Mouse (Mus musculus) lung, postnatal 0 days (tissue): ENCODE results near the gene Mpzl2. TPM values are rescaled to one million over a fixed set of nuclear protein-coding genes. Genes with fewer than 3 reads are reported as not detected.

Experiments used
- ATAC-seq: fragments of 200-750 bp; cut with Nextera tagmentation; 2 replicates; pipeline ENCODE4 v1.8.0; 2017; ENCODE audit warnings: moderate library complexity
- DNase-seq: peaks from one replicate; pipeline ENCODE4 v3.0.0-alpha.2; 2016; ENCODE audit warnings: low spot score
- H3K27ac ChIP-seq: fragments of 300-500 bp; sonication (generic); 2 replicates; pipeline ENCODE4 v1.5.1; 2014; ENCODE audit warnings: antibody characterized with exemption, mild to moderate bottlenecking, low read length, mixed read lengths
- H3K27me3 ChIP-seq: fragments of 300-500 bp; sonication (generic); replicated peaks from 2 replicates; pipeline ENCODE4 v1.6.1; 2014; ENCODE audit warnings: low read length, mixed read lengths; ENCODE audit not compliant: insufficient read depth
- H3K36me3 ChIP-seq: fragments of 300-500 bp; sonication (generic); 2 replicates; pipeline ENCODE4 v1.6.1; 2014; ENCODE audit warnings: low read length, mixed read lengths; ENCODE audit not compliant: insufficient read depth
- H3K4me1 ChIP-seq: fragments of 300-500 bp; sonication (generic); 2 replicates; pipeline ENCODE4 v1.6.1; 2014; ENCODE audit warnings: antibody characterized with exemption, low read depth, low read length, mixed read lengths; ENCODE audit not compliant: insufficient read depth
- H3K4me2 ChIP-seq: fragments of 300-500 bp; sonication (generic); replicated peaks from 2 replicates; pipeline ENCODE4 v1.6.1; 2014; ENCODE audit warnings: low read depth, mild to moderate bottlenecking, low read length, moderate library complexity, mixed read lengths
- H3K4me3 ChIP-seq: fragments of 300-500 bp; sonication (generic); 2 replicates; pipeline ENCODE4 v1.5.1; 2014; ENCODE audit warnings: low read depth, low read length
- H3K9ac ChIP-seq: fragments of 300-500 bp; sonication (generic); replicated peaks from 2 replicates; pipeline ENCODE4 v1.6.1; 2014; ENCODE audit warnings: low read depth, mild to moderate bottlenecking
- H3K9me3 ChIP-seq: fragments of 300-500 bp; sonication (generic); 2 replicates; pipeline ENCODE4 v1.6.1; 2016; ENCODE audit warnings: low read length, mixed read lengths
- CTCF ChIP-seq: IDR thresholded peaks from 2 replicates; pipeline ENCODE4 v1.5.1; 2016; ENCODE audit warnings: antibody characterized with exemption, mild to moderate bottlenecking
- EP300 ChIP-seq: IDR thresholded peaks from 2 replicates; pipeline ENCODE4 v1.6.1; 2016; ENCODE audit warnings: antibody characterized with exemption, mild to moderate bottlenecking, control low read depth
- WGBS: fragments of 180-500 bp; shearing (Covaris S2); extraction: QIAGEN DNeasy Blood & Tissue Kit; methylation state at CpG from one replicate; pipeline ENCODE4 v1.1.7; 2014; 5-methylcytosine and 5-hydroxymethylcytosine counted together
- polyA plus RNA-seq: library from polyadenylated mRNA; unstranded; fragments of >200 nt; fragmentation: Nextera tagmentation; extraction: Ambion mirVana; gene quantifications from 2 replicates; pipeline ENCODE4 v1.2.1, GENCODE M21; 2015

The Mpzl2 gene
- polyA plus RNA-seq, 1 experiment from 2014 or later: 4.3 TPM

DNA sequence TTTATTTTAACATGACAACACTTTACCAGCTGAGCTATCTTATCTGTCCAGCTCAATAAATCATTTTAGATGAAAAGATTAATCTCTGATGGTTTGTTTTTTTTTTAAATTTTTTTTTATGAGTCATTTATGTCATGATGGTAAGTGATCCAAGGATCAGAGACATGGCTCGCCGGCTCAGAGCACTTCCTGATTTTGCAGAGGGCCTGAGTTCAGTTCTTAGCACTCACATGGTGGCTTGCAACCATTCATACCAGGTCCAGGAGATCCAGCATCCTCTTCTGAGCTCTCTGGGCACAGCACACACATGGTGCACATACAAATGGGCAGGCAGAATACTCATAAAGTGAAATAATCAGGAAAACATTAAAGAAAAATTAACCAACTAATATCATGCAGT is 10.7 kb downstream of the Mpzl2 start:
- DNase-seq (no peak), ATAC-seq (no peak)
- WGBS: 75% methylated on average over 2 of the region's 2 CpGs
- Histone ChIP-seq H3K9me3 (no peaks in the 10 kb centered on the region), H3K27ac (no peak overlapping the region), H3K9ac (no peak overlapping the region), H3K4me2 (no peak overlapping the region), H3K4me1 (no peaks in the 10 kb centered on the region), H3K4me3 (no peak overlapping the region), H3K36me3 (no peaks in the 10 kb centered on the region), H3K27me3 (no peaks in the 10 kb centered on the region)
- TF ChIP-seq EP300 (no peak), CTCF (no peak)

- Histone ChIP-seq H3K27ac (peak within 1 kb of the TSS; percentile 82), H3K27me3 (no peaks in the 10 kb centered on the region), H3K4me3 (peak within 1 kb of the TSS; percentile 60), H3K36me3 (no peaks in the 10 kb centered on the region), H3K4me2 (peak within 1 kb of the TSS; percentile 59), H3K4me1 (no peaks in the 10 kb centered on the region; the same call in 1 of the 2 replicates), H3K9me3 (no peaks in the 10 kb centered on the region), H3K9ac (peak within 1 kb of the TSS; percentile 13; the same call in 1 of the 2 replicates)
- ATAC-seq: peak; percentile 92
- WGBS: under 1% methylated on average over 33 of the region's 33 CpGs
- TF ChIP-seq EP300: peak; percentile 46; the same call in 1 of the 2 replicates
- TF ChIP-seq CTCF: peak; percentile 17; the same call in 1 of the 2 replicates
- DNase-seq: peak; percentile 87
Observed at GRCm38 (mm10) chr9:45055082-45055713, 15.6 kb downstream of the Mpzl2 start, which contains the start of gene Mpzl3. Gene Mpzl3 (plus strand): TSS chr9:45055186.

GRCm38 (mm10) chr9:45058304-45058940 is 18.8 kb downstream of the Mpzl2 start:
- no peak overlapping the region for H3K27ac ChIP-seq
- no peaks in the 10 kb centered on the region for H3K27me3 ChIP-seq
- DNase-seq (no peak), ATAC-seq (no peak)
- H3K9ac ChIP-seq: no peak overlapping the region
- H3K36me3 ChIP-seq: no peaks in the 10 kb centered on the region
- no peak for TF ChIP-seq CTCF
- no peak for TF ChIP-seq EP300
- no peaks in the 10 kb centered on the region for H3K9me3 ChIP-seq
- H3K4me2 ChIP-seq: no peak overlapping the region
- H3K4me3 ChIP-seq: no peak overlapping the region
- WGBS: 30% methylated on average over 5 of the region's 5 CpGs
- no peaks in the 10 kb centered on the region; the same call in 1 of the 2 replicates for H3K4me1 ChIP-seq

DNA sequence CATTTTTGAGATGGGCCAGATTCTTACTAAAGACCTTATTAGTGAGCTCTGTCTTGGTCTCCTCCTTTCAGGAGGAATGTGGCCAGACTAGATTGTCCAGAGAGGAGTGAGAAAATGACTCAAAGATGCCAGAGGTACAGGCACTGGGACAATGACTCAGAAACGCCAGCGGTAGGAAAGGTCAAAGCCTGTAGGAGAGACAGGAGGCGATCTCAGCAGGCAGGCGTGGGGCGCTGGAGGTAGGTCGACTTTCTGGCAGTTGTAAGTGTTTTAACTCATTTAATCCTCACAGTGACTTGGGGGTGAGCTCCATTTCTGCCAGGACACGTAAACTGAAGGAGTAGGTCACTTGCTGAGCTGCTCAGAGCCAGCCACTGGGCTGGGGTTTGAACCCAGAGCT is 20.6 kb downstream of the Mpzl2 start:
- no peak overlapping the region for H3K27ac ChIP-seq
- no peak overlapping the region for H3K4me3 ChIP-seq
- no peak overlapping the region for H3K9ac ChIP-seq
- DNase-seq (peak; percentile 33), ATAC-seq (no peak)
- H3K4me2 ChIP-seq: no peak overlapping the region
- H3K9me3 ChIP-seq: no peaks in the 10 kb centered on the region
- H3K4me1 ChIP-seq: no peaks in the 10 kb centered on the region; the same call in 1 of the 2 replicates
- H3K36me3 ChIP-seq: no peaks in the 10 kb centered on the region
- TF ChIP-seq CTCF (no peak), EP300 (no peak)
- H3K27me3 ChIP-seq: no peaks in the 10 kb centered on the region
- WGBS: 28% methylated on average over 7 of the region's 7 CpGs

GRCm38 (mm10) chr9:45062677-45063076 is 23.1 kb downstream of the Mpzl2 start:
- no peak overlapping the region for H3K4me3 ChIP-seq
- DNase-seq (no peak), ATAC-seq (no peak)
- no peak overlapping the region for H3K4me2 ChIP-seq
- 53% methylated on average over 3 of the region's 3 CpGs for WGBS
- no peaks in the 10 kb centered on the region for H3K9me3 ChIP-seq
- no peak overlapping the region for H3K27ac ChIP-seq
- no peaks in the 10 kb centered on the region for H3K27me3 ChIP-seq
- H3K4me1 ChIP-seq: no peaks in the 10 kb centered on the region; the same call in 1 of the 2 replicates
- no peak for TF ChIP-seq EP300
- TF ChIP-seq CTCF: no peak
- H3K9ac ChIP-seq: no peak overlapping the region
- no peaks in the 10 kb centered on the region for H3K36me3 ChIP-seq

- no peak overlapping the region for H3K9ac ChIP-seq
- WGBS: 78% methylated on average over 6 of the region's 6 CpGs
- no peak overlapping the region for H3K4me2 ChIP-seq
- no peaks in the 10 kb centered on the region; the same call in 1 of the 2 replicates for H3K4me1 ChIP-seq
- no peaks in the 10 kb centered on the region for H3K9me3 ChIP-seq
- TF ChIP-seq CTCF (no peak), EP300 (no peak)
- no peaks in the 10 kb centered on the region for H3K36me3 ChIP-seq
- H3K27me3 ChIP-seq: no peaks in the 10 kb centered on the region
- ATAC-seq: no peak
- DNase-seq: no peak
- H3K27ac ChIP-seq: no peak overlapping the region
- no peak overlapping the region for H3K4me3 ChIP-seq
Observed at GRCm38 (mm10) chr9:45064421-45064820, 24.8 kb downstream of the Mpzl2 start.
